Mouse (Mus musculus) forebrain, embryonic 16.5 days (tissue): ENCODE data around the gene Tff2. TPM values are rescaled to one million over a fixed set of nuclear protein-coding genes. Genes with fewer than 3 reads are reported as not detected.

Source experiments
- ATAC-seq: fragments of 200-750 bp; cut with Nextera tagmentation; 2 replicates; pipeline ENCODE4 v1.8.0; 2017; ENCODE audit warnings: mild to moderate bottlenecking, moderate library complexity
- H3K27ac ChIP-seq: fragments of 300-500 bp; sonication (generic); 2 replicates; pipeline ENCODE4 v1.5.1; 2014; ENCODE audit warnings: low read length, control low read depth
- H3K27me3 ChIP-seq: fragments of 300-500 bp; sonication (generic); replicated peaks from 2 replicates; pipeline ENCODE4 v1.6.1; 2014; ENCODE audit warnings: low read length; ENCODE audit not compliant: control insufficient read depth, insufficient read depth
- H3K36me3 ChIP-seq: fragments of 300-500 bp; sonication (generic); 2 replicates; pipeline ENCODE4 v1.6.1; 2014; ENCODE audit not compliant: control insufficient read depth, insufficient read depth
- H3K4me1 ChIP-seq: fragments of 300-500 bp; sonication (generic); replicated peaks from 2 replicates; pipeline ENCODE4 v1.6.1; 2014; ENCODE audit warnings: low read length; ENCODE audit not compliant: control insufficient read depth, insufficient read depth
- H3K4me2 ChIP-seq: fragments of 300-500 bp; sonication (generic); 2 replicates; pipeline ENCODE4 v1.6.1; 2014; ENCODE audit warnings: mild to moderate bottlenecking, low read length, control low read depth
- H3K4me3 ChIP-seq: fragments of 300-500 bp; sonication (generic); replicated peaks from 2 replicates; pipeline ENCODE4 v1.5.1; 2014; ENCODE audit warnings: mild to moderate bottlenecking, low read length, control low read depth
- H3K9ac ChIP-seq: fragments of 300-500 bp; sonication (generic); replicated peaks from 2 replicates; pipeline ENCODE4 v1.6.1; 2014; ENCODE audit warnings: low read depth, low read length, control low read depth
- H3K9me3 ChIP-seq: fragments of 300-500 bp; sonication (generic); 2 replicates; pipeline ENCODE4 v1.6.1; 2016; ENCODE audit warnings: low read length; ENCODE audit not compliant: control insufficient read depth
- WGBS: fragments of 180-500 bp; shearing (Covaris S2); extraction: QIAGEN DNeasy Blood & Tissue Kit; methylation state at CpG from one replicate; pipeline ENCODE4 v1.1.7; 2014; 5-methylcytosine and 5-hydroxymethylcytosine counted together
- polyA plus RNA-seq: library from polyadenylated mRNA; unstranded; fragments of >200 nt; fragmentation: Nextera tagmentation; extraction: Ambion mirVana; gene quantifications from 2 replicates; pipeline ENCODE4 v1.2.1, GENCODE M21; 2015

Gene Tff2
- not detected in 2 replicates for polyA plus RNA-seq

- Histone ChIP-seq H3K36me3 (no peaks in the 10 kb centered on the region), H3K9me3 (no peaks in the 10 kb centered on the region), H3K4me3 (no peak within 1 kb of the TSS), H3K27ac (no peak within 1 kb of the TSS), H3K27me3 (no peaks in the 10 kb centered on the region), H3K9ac (no peak within 1 kb of the TSS), H3K4me1 (no peaks in the 10 kb centered on the region), H3K4me2 (no peak within 1 kb of the TSS)
- no peak; the same call in 1 of the 2 replicates for ATAC-seq
- 54% methylated on average over 15 of the region's 15 CpGs for WGBS
Measured at GRCm38 (mm10) chr17:31144040-31145037, at the start of gene Tff2. TSS of gene Tff2 (minus strand) at chr17:31144282.

GRCm38 (mm10) chr17:31193360-31193759, 49.3 kb upstream of the Tff2 start:
- H3K36me3 ChIP-seq = no peaks in the 10 kb centered on the region

GRCm38 (mm10) chr17:31192663-31193062, 48.6 kb upstream of the Tff2 start:
- Histone ChIP-seq H3K4me2 (no peak overlapping the region), H3K27ac (no peak overlapping the region), H3K4me3 (no peak overlapping the region), H3K27me3 (no peaks in the 10 kb centered on the region), H3K9ac (no peak overlapping the region), H3K36me3 (no peaks in the 10 kb centered on the region), H3K4me1 (no peaks in the 10 kb centered on the region), H3K9me3 (no peaks in the 10 kb centered on the region)
- WGBS = 40% methylated on average over 2 of the region's 2 CpGs
- ATAC-seq = no peak

More at GRCm38 (mm10) chr17:31193360-31193759, 49.3 kb upstream of the Tff2 start:
- 85% methylated on average over 9 of the region's 9 CpGs for WGBS
- no peak overlapping the region for H3K4me3 ChIP-seq
- H3K9ac ChIP-seq = no peak overlapping the region
- H3K9me3 ChIP-seq = no peaks in the 10 kb centered on the region
- ATAC-seq = no peak
- H3K4me1 ChIP-seq = no peaks in the 10 kb centered on the region
- no peak overlapping the region for H3K27ac ChIP-seq
- H3K27me3 ChIP-seq = no peaks in the 10 kb centered on the region
- no peak overlapping the region for H3K4me2 ChIP-seq

GRCm38 (mm10) chr17:31191825-31192224, 47.7 kb upstream of the Tff2 start:
- Histone ChIP-seq H3K4me1 (no peaks in the 10 kb centered on the region), H3K27me3 (no peaks in the 10 kb centered on the region)

GRCm38 (mm10) chr17:31187370-31187769, 43.3 kb upstream of the Tff2 start:
- no peak overlapping the region for H3K4me3 ChIP-seq
- H3K27me3 ChIP-seq = no peaks in the 10 kb centered on the region
- no peaks in the 10 kb centered on the region for H3K36me3 ChIP-seq
- H3K9ac ChIP-seq = no peak overlapping the region
- 23% methylated on average over 4 of the region's 4 CpGs for WGBS
- no peak for ATAC-seq
- H3K4me2 ChIP-seq = no peak overlapping the region
- no peak overlapping the region for H3K27ac ChIP-seq
- H3K9me3 ChIP-seq = no peaks in the 10 kb centered on the region
- H3K4me1 ChIP-seq = no peaks in the 10 kb centered on the region

More at GRCm38 (mm10) chr17:31191825-31192224, 47.7 kb upstream of the Tff2 start:
- Histone ChIP-seq H3K9me3 (no peaks in the 10 kb centered on the region), H3K36me3 (no peaks in the 10 kb centered on the region), H3K27ac (no peak overlapping the region), H3K9ac (no peak overlapping the region), H3K4me3 (no peak overlapping the region), H3K4me2 (no peak overlapping the region)
- no peak for ATAC-seq
- WGBS = 74% methylated on average over 8 of the region's 8 CpGs

GRCm38 (mm10) chr17:31184269-31184990, 40.3 kb upstream of the Tff2 start:
- Histone ChIP-seq H3K4me2 (no peak overlapping the region), H3K27ac (no peak overlapping the region), H3K9ac (no peak overlapping the region), H3K36me3 (no peaks in the 10 kb centered on the region), H3K4me1 (no peaks in the 10 kb centered on the region), H3K4me3 (no peak overlapping the region), H3K27me3 (no peaks in the 10 kb centered on the region), H3K9me3 (no peaks in the 10 kb centered on the region)
- ATAC-seq = no peak
- WGBS = 84% methylated on average over 12 of the region's 12 CpGs

- 70% methylated on average over 12 of the region's 12 CpGs for WGBS
Measured at GRCm38 (mm10) chr17:31183180-31183974, 39.3 kb upstream of the Tff2 start.

GRCm38 (mm10) chr17:31181490-31181889, 37.4 kb upstream of the Tff2 start:
- no peak overlapping the region for H3K4me3 ChIP-seq
- ATAC-seq = no peak
- no peaks in the 10 kb centered on the region for H3K4me1 ChIP-seq
- H3K27me3 ChIP-seq = no peaks in the 10 kb centered on the region
- no peak overlapping the region for H3K27ac ChIP-seq
- WGBS = 88% methylated on average over 4 of the region's 4 CpGs
- no peaks in the 10 kb centered on the region for H3K36me3 ChIP-seq
- H3K4me2 ChIP-seq = no peak overlapping the region
- H3K9me3 ChIP-seq = no peaks in the 10 kb centered on the region
- no peak overlapping the region for H3K9ac ChIP-seq

More at GRCm38 (mm10) chr17:31183180-31183974, 39.3 kb upstream of the Tff2 start:
- no peaks in the 10 kb centered on the region for H3K27me3 ChIP-seq
- no peaks in the 10 kb centered on the region for H3K36me3 ChIP-seq
- H3K9me3 ChIP-seq = no peaks in the 10 kb centered on the region
- no peak for ATAC-seq
- no peak overlapping the region for H3K27ac ChIP-seq
- H3K4me3 ChIP-seq = no peak overlapping the region
- no peaks in the 10 kb centered on the region for H3K4me1 ChIP-seq
- no peak overlapping the region for H3K4me2 ChIP-seq
- no peak overlapping the region for H3K9ac ChIP-seq
